ENCODE assay signal across 8 mouse cellular contexts in the genomic region with DNA sequence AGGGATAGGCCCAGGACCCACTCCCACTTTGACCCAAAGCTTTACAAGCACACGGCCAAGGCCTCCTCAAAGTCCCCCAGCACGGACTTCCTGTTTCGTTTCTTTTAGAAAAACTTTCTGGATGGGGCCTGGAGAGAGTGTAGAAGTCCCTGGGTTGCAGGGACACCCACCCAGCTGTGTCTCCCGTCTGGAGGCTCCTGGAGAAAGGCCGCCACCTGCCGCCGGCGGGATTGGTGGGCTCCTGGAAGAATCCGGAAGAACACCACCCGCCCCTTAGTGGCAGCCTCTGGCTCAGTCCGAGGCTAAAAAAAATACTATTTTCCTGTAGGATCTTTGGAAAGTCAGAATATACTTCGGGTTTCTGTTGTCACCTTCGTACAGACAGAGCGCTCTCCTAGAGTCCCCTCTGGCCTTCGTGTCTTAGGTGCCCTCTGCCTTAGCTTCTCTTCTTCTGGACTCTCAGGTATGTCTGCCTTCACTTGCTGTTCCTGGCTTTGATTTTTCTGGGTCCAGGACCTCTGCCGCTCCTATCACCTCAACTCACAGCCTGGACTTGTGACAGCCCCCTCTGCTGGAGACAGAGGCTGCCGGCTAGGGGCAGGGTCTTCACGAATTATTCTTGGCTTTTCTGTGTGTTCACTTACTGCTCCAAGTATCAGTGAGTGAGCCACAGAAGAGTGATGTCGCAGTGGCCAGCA. TPM values are rescaled to one million over a fixed set of nuclear protein-coding genes. Genes with fewer than 3 reads are reported as not detected.
DNase-seq lines count a peak whose midpoint lies in the region; ATAC-seq lines count a peak whose summit lies in the region.

No protein-coding gene starts in this region.

- H3K27me3 ChIP-seq in embryonic facial prominence, embryonic 12.5 days, result peaks cover 16% of the 10 kb centered on the region; the same call in 1 of the 2 replicates

- peak; percentile 34 to 51 for DNase-seq in spleen, postnatal 36 days (ENCODE audit: low spot score in 2 of 2)
- DNase-seq in spleen, adult 12 weeks (ENCODE audit: low spot score), result no peak
- DNase-seq in heart, postnatal 4 days, result peak; percentile 58
- peak; percentile 37 for DNase-seq in liver
- DNase-seq in naive thymus-derived CD4-positive, alpha-beta T cell, adult 2 months (ENCODE audit: low read depth), result peak; percentile 66
- no peak for DNase-seq in c-Kit-positive CD71-positive TER-119-positive erythroid progenitor cells, embryonic 14.5 days (ENCODE audit: low spot score)
- DNase-seq in gastrocnemius, adult 8-10 months (ENCODE audit: low spot score in 2 of 2), result no peak

- peak overlapping the region; percentile 65 for H3K27ac ChIP-seq in embryonic facial prominence, embryonic 12.5 days

- ATAC-seq in embryonic facial prominence, embryonic 12.5 days (ENCODE audit: insufficient number of reproducible peaks, insufficient read depth, low FRiP score, low TSS enrichment), result no peak

- H3K36me3 ChIP-seq in embryonic facial prominence, embryonic 12.5 days, result no peaks in the 10 kb centered on the region

- WGBS in embryonic facial prominence, embryonic 12.5 days, result 8% methylated on average over 19 of the region's 19 CpGs

- H3K9ac ChIP-seq in embryonic facial prominence, embryonic 12.5 days, result peak overlapping the region; percentile 86

- peak overlapping the region; percentile 99 for H3K4me2 ChIP-seq in embryonic facial prominence, embryonic 12.5 days (replicated peaks)

- H3K4me1 ChIP-seq in embryonic facial prominence, embryonic 12.5 days, result peaks cover 35% of the 10 kb centered on the region

- H3K4me3 ChIP-seq in embryonic facial prominence, embryonic 12.5 days, result peak overlapping the region; percentile 77

- no peaks in the 10 kb centered on the region for H3K9me3 ChIP-seq in embryonic facial prominence, embryonic 12.5 days

RNA-seq across cellular contexts. Expression of gene Trp53i11, which starts 1.6 kb away (rescaled TPM):
- polyA plus RNA-seq in embryonic facial prominence, embryonic 12.5 days (2016; fragmentation: Nextera tagmentation; extraction: Ambion mirVana), result 36.8 and 37.0 TPM in 2 replicates
- 10 to 100 TPM; 79.0 to 82.5 TPM for total RNA-seq in heart, postnatal 4 days (2021)
- 1 to 10 TPM; 1.8 to 5.2 (median 3.3) TPM for total RNA-seq in gastrocnemius, adult 8-10 months (2022)

Comparison
In these comparisons a context has a peak if more than half of its experiments do, and no peak if none do; other contexts are left out.
1. DNase-seq: peak in spleen, postnatal 36 days (2 of 2), heart, postnatal 4 days (single experiment), liver (single experiment) and naive thymus-derived CD4-positive, alpha-beta T cell, adult 2 months (single experiment); none in spleen, adult 12 weeks (single experiment), c-Kit-positive CD71-positive TER-119-positive erythroid progenitor cells, embryonic 14.5 days (single experiment) and gastrocnemius, adult 8-10 months (0 of 2).
2. RNA of gene Trp53i11, which starts 1.6 kb away (total RNA-seq): 79.0 to 82.5 TPM in heart, postnatal 4 days; 1.8 to 5.2 TPM in gastrocnemius, adult 8-10 months; every median in the first group is over 10 times any median in the second.